Mouse (Mus musculus): ENCODE measurements at regions not wholly inside any gene's neighbourhood (a gene's known extent, or its start where the extent isn't known, plus 50 kb on each side); places are given as distances from the start of the nearest gene placed in this dataset.

- peak; percentile 48 for ATAC-seq (replicated peaks; ENCODE audit: poor library complexity)
Observed at GRCm38 (mm10) chr10:122197703-122198102, 100.5 kb upstream of the Rxylt1 start.

- ATAC-seq (replicated peaks; ENCODE audit: poor library complexity): no peak
Observed at GRCm38 (mm10) chr10:122194139-122194538, 97.0 kb upstream of the Rxylt1 start.

GRCm38 (mm10) chr10:122193343-122193742, 96.2 kb upstream of the Rxylt1 start:
- ATAC-seq (replicated peaks; ENCODE audit: poor library complexity): no peak

GRCm38 (mm10) chr10:122185152-122185745, 88.1 kb upstream of the Rxylt1 start:
- no peak for ATAC-seq (replicated peaks; ENCODE audit: poor library complexity)

- no peak for ATAC-seq (replicated peaks; ENCODE audit: poor library complexity)
Observed at GRCm38 (mm10) chr10:122183025-122183424, 85.9 kb upstream of the Rxylt1 start.

GRCm38 (mm10) chr10:122149038-122149437, 51.9 kb upstream of the Rxylt1 start:
- ATAC-seq (replicated peaks; ENCODE audit: poor library complexity): no peak

- ATAC-seq (replicated peaks; ENCODE audit: poor library complexity): no peak
Observed at GRCm38 (mm10) chr10:122148609-122149008, 51.4 kb upstream of the Rxylt1 start.
